Mouse (Mus musculus): ENCODE results near the gene E2f3. TPM values are rescaled to one million over a fixed set of nuclear protein-coding genes. Genes with fewer than 3 reads are reported as not detected.

E2f3 gene
- total and polyA plus RNA-seq, 2 experiments from 2014 or later = 3.5 to 11.3 TPM

DNA sequence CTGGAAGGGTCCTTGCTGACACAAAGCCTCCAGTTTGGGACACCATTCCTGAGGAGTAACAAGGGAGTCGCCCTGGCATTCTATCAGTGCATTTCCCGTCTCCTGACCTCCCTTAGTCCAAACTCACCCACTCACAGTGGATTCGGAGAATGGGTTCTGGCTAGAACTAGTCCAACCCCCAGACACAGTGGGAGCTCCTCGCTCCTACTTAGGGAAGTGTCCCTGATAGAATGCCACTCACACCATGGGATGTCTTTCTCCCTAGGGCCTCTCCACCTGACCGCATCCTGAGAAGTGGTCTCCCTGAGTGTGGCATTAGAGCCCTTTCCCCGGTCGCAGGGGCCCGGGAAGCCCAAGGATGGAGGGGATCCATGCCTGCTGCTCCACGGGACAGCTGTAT lies 77.4 kb downstream of the E2f3 start:
- Histone ChIP-seq H3K4me3 (ENCODE audit: low read depth, low read length) (no peak overlapping the region), H3K27me3 (ENCODE audit: insufficient read depth, low read length) (no peaks in the 10 kb centered on the region), H3K4me1 (ENCODE audit: insufficient read depth) (no peaks in the 10 kb centered on the region), H3K9me3 (ENCODE audit: low read length) (peaks cover 15% of the 10 kb centered on the region; the same call in 1 of the 2 replicates), H3K4me2 (ENCODE audit: low read depth) (no peak overlapping the region), H3K27ac (ENCODE audit: low read depth, low read length) (no peak overlapping the region), H3K36me3 (ENCODE audit: insufficient read depth) (peaks cover 25% of the 10 kb centered on the region), H3K9ac (no peak overlapping the region)
- DNase-seq (no peak), ATAC-seq (no peak)
- 99% methylated on average over 9 of the region's 9 CpGs for WGBS
- no peak for TF ChIP-seq CTCF (IDR thresholded peaks at IDR 0.05; ENCODE audit: low read depth)

DNA sequence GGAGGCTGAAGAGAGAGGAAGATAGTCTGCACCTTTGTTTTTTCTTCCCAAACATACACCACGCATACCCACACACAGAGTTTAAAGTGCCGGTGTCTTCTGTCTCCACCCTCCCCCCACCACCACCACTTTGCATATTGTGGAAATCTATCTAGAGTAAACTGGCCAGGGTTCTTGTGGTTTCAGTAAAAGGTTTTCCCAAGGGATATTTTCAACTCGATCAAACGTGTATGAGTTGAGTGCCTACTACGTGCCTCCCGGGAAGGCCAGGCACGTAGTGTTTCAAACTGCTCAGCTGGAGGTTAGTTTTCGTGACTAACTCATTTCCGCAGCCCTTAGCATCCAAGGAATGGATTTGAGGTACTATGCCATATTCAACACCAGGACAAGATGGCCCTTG lies 77.9 kb downstream of the E2f3 start:
- H3K9ac ChIP-seq = no peak overlapping the region
- no peak for ATAC-seq
- no peak overlapping the region for H3K4me3 ChIP-seq (ENCODE audit: low read depth, low read length)
- peaks cover 15% of the 10 kb centered on the region; the same call in 1 of the 2 replicates for H3K9me3 ChIP-seq (ENCODE audit: low read length)
- no peak overlapping the region for H3K4me2 ChIP-seq (ENCODE audit: low read depth)
- TF ChIP-seq CTCF (IDR thresholded peaks at IDR 0.05; ENCODE audit: low read depth) = no peak
- H3K4me1 ChIP-seq (ENCODE audit: insufficient read depth) = no peaks in the 10 kb centered on the region
- H3K27me3 ChIP-seq (ENCODE audit: insufficient read depth, low read length) = no peaks in the 10 kb centered on the region
- H3K27ac ChIP-seq (ENCODE audit: low read depth, low read length) = no peak overlapping the region
- DNase-seq = no peak
- H3K36me3 ChIP-seq (ENCODE audit: insufficient read depth) = peaks cover 24% of the 10 kb centered on the region
- 97% methylated on average over 9 of the region's 9 CpGs for WGBS

DNA sequence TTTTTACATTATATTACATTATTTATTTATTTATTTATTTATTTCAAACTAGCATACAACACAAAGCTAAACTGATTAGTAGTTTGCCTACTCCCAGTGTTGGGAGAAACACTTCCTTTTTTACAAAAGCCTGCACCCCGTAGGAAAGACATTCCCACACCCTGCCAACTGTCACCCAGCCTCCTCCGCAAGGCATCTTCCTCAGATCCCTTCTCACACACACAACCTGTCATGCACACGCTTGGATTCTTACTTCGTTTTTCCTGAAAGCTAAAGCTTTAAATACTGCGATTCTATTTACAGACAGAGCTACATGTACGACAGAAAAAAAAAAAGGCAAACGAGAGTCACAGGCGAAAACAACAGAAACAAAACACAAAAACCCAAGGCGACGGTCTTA lies 79.1 kb downstream of the E2f3 start:
- no peak overlapping the region for H3K4me2 ChIP-seq (ENCODE audit: low read depth)
- H3K4me1 ChIP-seq (ENCODE audit: insufficient read depth) = no peaks in the 10 kb centered on the region
- no peak for TF ChIP-seq CTCF (IDR thresholded peaks at IDR 0.05; ENCODE audit: low read depth)
- H3K27ac ChIP-seq (ENCODE audit: low read depth, low read length) = no peak overlapping the region
- peaks cover 15% of the 10 kb centered on the region; the same call in 1 of the 2 replicates for H3K9me3 ChIP-seq (ENCODE audit: low read length)
- H3K36me3 ChIP-seq (ENCODE audit: insufficient read depth) = peaks cover 21% of the 10 kb centered on the region
- 83% methylated on average over 10 of the region's 10 CpGs for WGBS
- H3K4me3 ChIP-seq (ENCODE audit: low read depth, low read length) = no peak overlapping the region
- ATAC-seq (no peak), DNase-seq (no peak)
- H3K9ac ChIP-seq = no peak overlapping the region
- H3K27me3 ChIP-seq (ENCODE audit: insufficient read depth, low read length) = no peaks in the 10 kb centered on the region

DNA sequence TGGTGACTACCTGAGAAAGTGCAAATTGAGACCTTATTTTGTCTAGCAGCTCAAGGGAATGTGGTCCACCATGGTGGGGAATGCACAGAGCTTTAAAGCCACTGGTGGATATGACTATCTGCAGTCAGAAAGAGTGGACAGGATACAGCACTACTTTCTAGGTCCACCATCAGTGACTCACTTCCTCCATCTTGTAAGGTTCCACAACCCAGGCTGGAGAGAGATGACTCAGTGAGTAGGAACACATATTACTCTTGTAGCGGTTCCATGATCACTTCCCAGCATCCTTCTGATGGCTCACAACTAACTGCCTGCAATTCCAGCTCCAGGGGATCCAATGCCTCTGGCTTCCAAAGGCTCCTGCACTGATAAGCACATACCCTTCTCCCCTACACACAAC lies 82.5 kb downstream of the E2f3 start:
- ATAC-seq (no peak), DNase-seq (no peak)
- H3K4me3 ChIP-seq (ENCODE audit: low read depth, low read length) = no peak overlapping the region
- H3K9me3 ChIP-seq (ENCODE audit: low read length) = peaks cover 15% of the 10 kb centered on the region; the same call in 1 of the 2 replicates
- H3K27ac ChIP-seq (ENCODE audit: low read depth, low read length) = no peak overlapping the region
- H3K27me3 ChIP-seq (ENCODE audit: insufficient read depth, low read length) = no peaks in the 10 kb centered on the region
- H3K4me1 ChIP-seq (ENCODE audit: insufficient read depth) = no peaks in the 10 kb centered on the region
- H3K9ac ChIP-seq = no peak overlapping the region
- no peak overlapping the region for H3K4me2 ChIP-seq (ENCODE audit: low read depth)
- H3K36me3 ChIP-seq (ENCODE audit: insufficient read depth) = no peaks in the 10 kb centered on the region
- 100% methylated on average over 1 of the region's 1 CpGs for WGBS
- TF ChIP-seq CTCF (IDR thresholded peaks at IDR 0.05; ENCODE audit: low read depth) = no peak

DNA sequence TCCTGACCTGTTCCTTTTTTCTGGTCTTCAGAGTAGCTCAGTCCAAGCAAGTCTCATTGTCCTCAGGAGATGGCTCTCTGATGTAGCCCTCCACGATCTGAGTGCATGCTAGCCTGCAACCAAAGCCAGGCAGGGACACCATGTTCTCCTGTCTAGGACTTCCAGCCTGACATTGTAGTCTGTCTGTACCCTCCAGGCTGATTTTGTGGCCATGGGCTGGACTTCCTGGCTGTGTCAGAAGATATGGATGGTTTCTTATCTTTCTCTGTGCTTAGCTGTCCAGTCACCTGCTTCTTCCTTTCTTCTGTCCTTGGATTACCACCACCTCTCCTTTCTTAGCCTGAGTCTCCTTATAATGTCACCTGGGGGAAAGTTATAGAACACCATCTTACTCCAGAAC lies 83.2 kb downstream of the E2f3 start:
- Histone ChIP-seq H3K4me2 (ENCODE audit: low read depth) (no peak overlapping the region), H3K9me3 (ENCODE audit: low read length) (peaks cover 15% of the 10 kb centered on the region; the same call in 1 of the 2 replicates), H3K27ac (ENCODE audit: low read depth, low read length) (no peak overlapping the region), H3K9ac (no peak overlapping the region), H3K27me3 (ENCODE audit: insufficient read depth, low read length) (no peaks in the 10 kb centered on the region), H3K36me3 (ENCODE audit: insufficient read depth) (no peaks in the 10 kb centered on the region), H3K4me1 (ENCODE audit: insufficient read depth) (no peaks in the 10 kb centered on the region), H3K4me3 (ENCODE audit: low read depth, low read length) (no peak overlapping the region)
- 94% methylated on average over 1 of the region's 1 CpGs for WGBS
- TF ChIP-seq CTCF (IDR thresholded peaks at IDR 0.05; ENCODE audit: low read depth) = no peak
- DNase-seq (no peak), ATAC-seq (no peak)

DNA sequence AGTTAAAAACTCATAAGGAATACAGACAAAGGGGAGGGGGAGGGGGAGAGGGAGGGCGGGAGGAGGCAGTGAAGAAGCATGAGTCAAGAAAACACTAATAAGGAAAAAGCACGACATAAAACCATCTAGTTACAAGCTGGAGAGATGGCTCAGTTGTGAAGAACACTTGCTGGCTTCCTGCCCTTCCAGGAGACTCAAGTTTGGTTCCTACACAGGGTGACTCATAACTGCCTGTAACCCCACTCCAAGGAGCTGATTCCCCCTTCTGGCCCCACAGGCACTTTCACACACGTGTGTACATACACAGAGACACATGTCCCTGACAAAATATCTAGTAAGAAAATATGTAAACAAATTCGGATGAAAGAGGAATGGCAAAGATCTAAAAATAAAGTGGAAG lies 84.2 kb downstream of the E2f3 start:
- no peak for DNase-seq
- 83% methylated on average over 4 of the region's 4 CpGs for WGBS

DNA sequence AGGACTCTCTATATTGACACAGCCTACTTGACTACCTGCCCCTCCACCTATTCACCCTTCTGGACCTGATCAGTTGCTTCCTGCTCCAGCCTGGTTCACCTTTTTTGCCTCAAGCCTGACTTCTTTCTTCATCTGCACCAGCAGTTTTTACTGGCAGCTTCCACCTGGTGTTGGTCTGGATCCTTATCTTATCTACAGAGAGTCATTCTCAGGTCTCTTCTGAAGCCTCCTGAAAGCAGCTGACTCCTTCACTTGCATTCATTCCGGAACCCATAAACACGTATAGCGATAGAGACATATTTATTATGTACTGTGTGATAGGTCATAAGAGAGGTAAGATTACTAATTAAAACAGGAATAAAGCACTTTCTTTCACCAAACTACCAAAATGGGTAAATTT lies 119.1 kb downstream of the E2f3 start:
- no peak for ATAC-seq
- no peak for DNase-seq
- H3K4me2 ChIP-seq (ENCODE audit: low read depth) = no peak overlapping the region

More for the DNA sequence above, 84.2 kb downstream of the E2f3 start:
- Histone ChIP-seq H3K27me3 (ENCODE audit: insufficient read depth, low read length) (no peaks in the 10 kb centered on the region), H3K27ac (ENCODE audit: low read depth, low read length) (no peak overlapping the region), H3K4me1 (ENCODE audit: insufficient read depth) (no peaks in the 10 kb centered on the region), H3K4me3 (ENCODE audit: low read depth, low read length) (no peak overlapping the region), H3K9ac (no peak overlapping the region), H3K9me3 (ENCODE audit: low read length) (peaks cover 15% of the 10 kb centered on the region; the same call in 1 of the 2 replicates), H3K4me2 (ENCODE audit: low read depth) (no peak overlapping the region), H3K36me3 (ENCODE audit: insufficient read depth) (no peaks in the 10 kb centered on the region)
- no peak for ATAC-seq
- no peak for TF ChIP-seq CTCF (IDR thresholded peaks at IDR 0.05; ENCODE audit: low read depth)

More for the DNA sequence above, 119.1 kb downstream of the E2f3 start:
- no peak for TF ChIP-seq CTCF (IDR thresholded peaks at IDR 0.05; ENCODE audit: low read depth)
- Histone ChIP-seq H3K9ac (no peak overlapping the region), H3K36me3 (ENCODE audit: insufficient read depth) (no peaks in the 10 kb centered on the region), H3K4me1 (ENCODE audit: insufficient read depth) (no peaks in the 10 kb centered on the region), H3K27me3 (ENCODE audit: insufficient read depth, low read length) (no peaks in the 10 kb centered on the region), H3K4me3 (ENCODE audit: low read depth, low read length) (no peak overlapping the region), H3K27ac (ENCODE audit: low read depth, low read length) (no peak overlapping the region), H3K9me3 (ENCODE audit: low read length) (no peaks in the 10 kb centered on the region)
- 97% methylated on average over 3 of the region's 3 CpGs for WGBS
